Mouse (Mus musculus) T-helper 1 cell (primary cell): ENCODE results near the gene Fgf7.

ENCODE experiments used
- in situ Hi-C: fragments of 300-600 bp; cut with MboI, MseI; formaldehyde crosslinking; loops from one replicate; pipeline ENCODE4 v1.15.1; 2025; ENCODE audit warnings: high pct_unique_total_duplicates

Gene Fgf7

DNA sequence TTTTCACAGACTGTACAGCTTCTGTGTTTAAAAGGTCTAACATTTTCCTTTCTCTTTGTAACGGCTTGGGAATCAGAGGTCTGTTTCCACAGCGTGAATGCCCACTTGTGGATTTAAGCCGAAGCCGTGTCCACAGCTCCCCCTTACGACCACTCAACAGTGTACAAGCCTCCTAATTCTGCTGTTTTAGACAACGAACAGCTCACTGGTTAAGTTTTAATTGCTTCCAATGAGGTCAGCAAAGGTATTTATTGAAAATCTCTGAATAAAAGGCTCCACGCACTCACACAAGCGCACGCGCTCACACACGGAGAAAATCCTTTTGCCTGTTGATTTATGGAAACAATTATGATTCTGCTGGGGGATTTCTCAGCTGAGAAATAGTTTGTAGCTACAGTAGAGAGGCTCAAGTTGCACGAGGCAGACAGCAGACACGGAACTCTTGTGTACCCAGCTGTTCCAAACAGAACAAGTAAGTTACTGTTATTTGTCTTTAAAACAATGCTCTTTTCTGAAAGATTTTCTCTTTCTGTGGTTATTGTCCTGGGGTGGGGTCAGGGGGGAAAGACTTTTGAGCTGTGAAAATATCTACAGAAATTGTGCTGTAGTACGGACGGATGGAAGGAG lies at the start of gene Fgf7:
Gene Fgf7, plus strand, starts transcription at position 280 of the 627 bp plus-strand sequence.
- in situ Hi-C loops, result loop anchor here (10.0 kb wide), 1 partner anchor 140 kb away; no protein-coding TSS in a partner anchor

DNA sequence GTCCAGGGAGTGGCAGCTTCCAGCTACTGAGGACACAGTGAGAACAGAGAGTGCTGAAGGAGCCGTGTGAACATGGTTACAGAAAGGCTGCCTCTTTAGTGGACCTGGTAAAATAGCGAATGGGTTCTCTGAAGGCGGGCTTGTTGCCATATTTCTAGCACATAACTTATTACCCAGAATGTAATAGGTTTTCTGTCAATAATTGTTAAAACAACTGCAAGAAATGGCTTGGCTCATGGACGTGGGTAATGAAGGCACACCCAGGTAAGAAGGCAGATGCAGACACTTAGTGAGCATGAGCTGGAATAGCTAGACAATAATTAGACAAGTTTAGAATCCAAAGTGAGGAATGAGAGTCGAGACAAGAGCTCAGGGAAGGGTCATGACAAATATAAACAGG lies 32.2 kb upstream of the Fgf7 start:
- in situ Hi-C loops, result no loop called here

DNA sequence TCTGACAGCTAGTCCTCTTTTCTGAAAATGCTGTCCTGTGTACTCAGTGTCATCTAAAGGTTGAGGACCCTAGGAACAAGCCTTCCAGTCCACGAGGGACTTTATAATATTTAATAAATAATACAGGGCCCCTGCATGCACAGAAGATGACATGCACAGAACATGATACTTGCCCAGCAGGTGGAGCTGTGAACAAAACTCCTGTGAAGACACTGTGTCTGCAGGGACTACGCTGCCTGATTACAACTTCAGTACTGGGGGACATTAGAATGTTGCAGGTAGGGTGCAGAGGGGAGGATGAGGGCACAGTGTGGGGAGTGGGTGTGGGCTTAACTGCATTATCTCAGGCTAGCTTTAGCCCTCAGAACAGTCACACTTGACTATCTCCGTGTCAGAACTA lies 28.4 kb upstream of the Fgf7 start:
- in situ Hi-C loops, result no loop called here

DNA sequence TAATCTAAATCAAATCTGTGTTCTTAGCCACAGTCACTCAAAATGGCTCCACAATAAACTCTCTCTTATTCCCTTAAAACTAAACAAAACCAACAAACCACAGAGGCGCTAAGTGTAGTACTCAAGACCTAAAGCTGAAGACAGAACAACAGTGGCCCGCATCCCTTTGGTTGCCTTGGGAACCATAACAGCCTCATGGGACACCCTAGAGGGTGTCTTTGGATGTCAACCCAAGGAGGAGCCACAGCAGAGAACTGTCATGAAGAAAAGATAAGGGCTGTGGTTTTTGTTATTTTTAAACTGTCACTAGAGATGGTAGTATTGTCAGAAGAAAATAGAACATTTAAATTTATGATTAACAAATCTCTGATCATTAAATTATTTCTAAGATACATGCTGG lies 27.7 kb upstream of the Fgf7 start:
- in situ Hi-C loops, result no loop called here

DNA sequence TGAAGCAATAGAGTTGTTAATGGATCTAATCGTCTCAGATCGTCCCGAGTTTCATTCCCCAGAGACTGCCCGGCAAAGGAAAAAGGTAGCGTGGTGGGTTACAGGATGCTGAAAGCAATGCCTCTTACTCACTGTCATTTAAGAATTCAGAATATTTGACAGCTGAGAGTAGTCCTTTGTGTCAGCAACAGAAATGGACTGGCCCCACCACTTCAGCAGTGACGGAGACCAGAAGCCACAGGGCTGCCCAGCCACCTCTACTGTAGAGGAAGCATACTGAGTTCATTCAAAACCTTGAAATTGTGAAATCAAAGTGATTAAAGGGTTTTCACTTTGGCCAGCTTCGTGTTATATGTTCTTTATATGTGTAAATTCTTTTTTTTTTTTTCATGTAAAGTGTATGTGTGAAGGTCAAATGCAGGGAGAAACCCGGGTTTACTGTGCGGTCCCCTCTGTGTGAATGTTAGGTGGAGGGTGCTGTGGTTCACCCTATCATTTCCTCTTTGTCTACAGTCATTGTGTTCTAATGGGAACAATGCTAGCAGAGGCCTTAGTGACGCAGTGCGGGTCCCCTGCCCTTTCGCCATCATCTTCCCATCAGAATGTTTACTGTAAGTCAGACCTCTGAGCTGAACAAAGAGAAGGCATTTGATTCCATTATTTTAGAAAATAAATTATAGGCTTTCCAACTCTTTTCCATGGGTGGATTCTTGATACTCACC lies 19.3 kb upstream of the Fgf7 start:
- in situ Hi-C loops, result no loop called here

DNA sequence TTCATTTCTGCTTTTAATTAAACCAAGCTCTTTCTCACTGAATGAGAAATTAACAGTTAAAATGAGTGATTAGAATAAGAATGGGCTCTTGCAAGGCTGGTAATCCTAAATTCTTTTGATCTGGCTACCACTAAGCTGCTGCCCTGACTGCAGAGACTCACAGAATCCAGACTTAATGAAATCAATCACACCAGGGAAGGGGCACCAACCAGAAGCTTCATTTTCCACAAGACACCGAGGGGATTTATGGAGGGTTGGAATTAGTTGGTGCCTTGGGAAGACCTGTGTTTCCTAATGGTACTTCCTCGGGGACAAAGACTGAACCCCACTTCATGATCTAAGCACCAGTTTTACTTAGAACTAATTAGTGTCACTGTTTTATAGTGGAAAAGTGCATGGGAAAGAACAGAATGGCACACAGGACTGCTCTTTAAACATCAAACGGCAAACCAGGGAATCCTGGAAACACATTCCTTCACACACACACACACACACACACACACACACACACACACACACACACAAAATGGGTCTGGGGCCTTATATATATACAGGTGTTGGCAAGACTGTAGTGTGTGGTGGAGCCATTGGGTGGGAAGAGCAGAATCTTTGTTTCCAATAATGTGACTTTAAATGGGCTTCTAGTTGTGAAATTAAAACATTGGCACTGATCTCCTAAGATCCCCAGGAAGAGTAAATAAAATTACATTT lies 18.5 kb upstream of the Fgf7 start:
- in situ Hi-C loops, result no loop called here

DNA sequence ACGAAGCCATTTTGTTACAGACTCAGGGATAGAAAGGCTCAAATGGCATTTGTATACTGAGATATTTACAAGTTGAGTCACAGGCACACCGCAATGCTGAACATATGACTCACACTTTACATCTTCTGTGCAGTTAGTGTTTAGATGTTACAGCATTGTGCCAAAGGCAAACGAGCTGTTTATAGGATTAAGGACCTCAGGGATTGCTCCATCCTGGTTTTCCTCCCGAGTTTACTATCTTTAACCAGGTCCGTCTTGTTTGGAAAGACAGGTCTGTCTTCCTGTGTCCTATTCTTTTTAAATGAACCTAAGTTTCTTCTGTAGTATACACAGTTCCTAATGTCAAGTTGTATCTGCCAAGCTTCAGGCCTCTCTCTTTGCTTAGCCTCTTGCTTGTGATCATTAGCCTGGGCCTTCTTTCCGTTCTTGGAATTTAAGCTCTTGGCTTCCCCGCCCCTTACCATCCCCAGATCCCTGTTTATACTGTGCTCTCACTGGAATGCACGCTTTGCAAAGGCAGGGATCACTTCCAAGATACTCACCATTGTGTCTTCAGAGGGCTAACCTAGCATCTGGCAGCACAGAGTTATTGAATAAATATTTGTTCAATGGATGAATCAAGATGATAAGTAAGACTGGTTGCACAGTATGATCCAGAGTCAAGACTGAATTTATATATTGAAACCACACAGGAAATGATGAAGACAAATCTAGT lies 3.1 kb upstream of the Fgf7 start:
- in situ Hi-C loops, result loop anchor here (10.0 kb wide), 1 partner anchor 137 kb away; no protein-coding TSS in a partner anchor

DNA sequence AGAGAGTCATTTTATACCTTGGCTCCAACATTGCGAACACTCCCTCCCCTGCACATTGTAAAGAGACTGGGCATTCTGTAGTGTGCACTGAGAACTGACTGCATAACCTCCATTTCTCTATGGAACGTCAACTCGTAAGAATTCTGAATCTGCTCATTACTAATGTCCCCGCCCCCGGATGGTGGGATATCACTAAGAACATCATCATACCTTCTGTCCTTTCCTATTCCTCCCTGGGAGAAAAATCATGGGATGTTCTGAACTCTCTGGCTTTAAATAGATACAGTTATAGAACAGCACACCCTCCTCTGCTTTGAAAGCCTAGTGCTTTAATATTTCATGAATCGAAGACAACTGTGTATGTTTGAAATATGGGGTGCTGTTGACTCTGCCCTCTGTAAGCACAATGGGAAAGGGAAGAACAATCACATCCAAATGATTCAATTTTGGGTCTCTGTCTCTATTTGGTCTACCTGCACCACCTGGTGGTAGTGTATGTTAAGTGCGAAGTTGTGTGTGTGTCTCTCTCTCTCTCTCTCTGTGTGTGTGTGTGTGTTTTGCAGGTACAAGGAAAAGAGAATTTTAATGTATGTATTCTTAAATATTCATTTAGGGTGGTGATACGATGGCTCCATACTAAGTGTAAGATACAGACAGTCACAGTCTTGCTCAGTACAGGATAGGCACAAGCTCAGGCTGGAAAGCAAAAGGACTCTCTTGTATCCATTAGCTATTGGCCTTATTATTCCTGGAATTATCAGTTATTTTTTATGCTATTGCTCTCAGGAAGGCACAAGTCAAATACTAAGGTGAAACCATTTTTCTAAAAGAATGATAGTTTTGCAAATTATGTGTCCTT lies 1.1 kb upstream of the Fgf7 start:
- in situ Hi-C loops, result loop anchor here (10.0 kb wide), 1 partner anchor 139 kb away; no protein-coding TSS in a partner anchor

DNA sequence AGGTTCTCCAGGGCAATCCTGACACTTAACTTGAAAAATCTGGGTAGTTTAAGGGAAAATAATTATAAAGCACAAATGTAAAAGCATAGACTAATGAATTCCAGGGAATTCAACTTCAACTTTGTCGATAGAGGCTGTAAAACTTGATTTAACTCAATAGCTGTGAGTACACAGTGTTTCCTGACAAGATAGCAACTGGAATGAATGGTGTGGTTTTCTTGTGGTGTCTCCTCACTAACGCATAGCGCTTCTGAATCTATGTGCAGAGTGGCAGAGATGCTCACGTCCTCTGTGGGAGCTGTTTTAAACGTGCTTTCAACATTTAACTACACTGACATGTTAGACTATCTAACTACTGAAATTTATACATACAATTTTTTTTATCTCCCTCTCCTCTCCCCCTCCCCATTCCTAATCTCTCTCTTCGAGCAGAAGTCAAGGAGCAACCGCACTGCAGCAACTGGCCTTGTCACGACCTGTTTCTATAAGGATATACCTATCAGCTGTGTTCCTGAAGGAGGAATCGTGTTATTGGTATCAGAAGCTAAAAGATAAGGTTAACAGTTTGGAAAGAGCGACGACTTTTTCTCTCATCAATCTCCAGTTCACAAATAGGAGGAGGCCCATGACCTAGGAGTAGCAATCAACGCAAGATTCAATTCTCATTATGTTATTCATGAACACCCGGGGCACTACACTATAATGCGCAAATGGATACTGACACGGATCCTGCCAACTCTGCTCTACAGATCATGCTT lies 734 bp downstream of the Fgf7 start:
- in situ Hi-C loops, result loop anchor here (10.0 kb wide), 1 partner anchor 140 kb away; no protein-coding TSS in a partner anchor

DNA sequence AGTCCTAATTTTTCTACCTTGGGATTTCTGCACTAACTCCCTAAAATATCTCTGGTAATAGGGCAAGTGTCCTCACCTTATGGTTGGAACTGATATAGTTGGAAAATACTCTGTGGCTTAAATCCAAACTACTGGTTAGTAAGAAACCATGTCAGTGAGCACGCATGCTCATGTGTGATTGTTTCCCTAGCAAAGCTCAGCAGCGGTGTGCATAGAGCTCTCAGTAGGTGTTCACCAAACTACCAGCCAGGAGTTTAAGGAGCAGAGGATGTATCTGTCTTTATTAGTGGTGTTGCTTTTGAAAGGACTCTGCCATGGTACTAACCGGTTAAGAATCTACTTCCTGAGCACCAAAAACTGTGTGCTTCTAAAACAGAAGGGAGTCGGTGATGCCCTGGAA lies 1.7 kb downstream of the Fgf7 start:
- in situ Hi-C loops, result loop anchor here (10.0 kb wide), 1 partner anchor 141 kb away; no protein-coding TSS in a partner anchor

DNA sequence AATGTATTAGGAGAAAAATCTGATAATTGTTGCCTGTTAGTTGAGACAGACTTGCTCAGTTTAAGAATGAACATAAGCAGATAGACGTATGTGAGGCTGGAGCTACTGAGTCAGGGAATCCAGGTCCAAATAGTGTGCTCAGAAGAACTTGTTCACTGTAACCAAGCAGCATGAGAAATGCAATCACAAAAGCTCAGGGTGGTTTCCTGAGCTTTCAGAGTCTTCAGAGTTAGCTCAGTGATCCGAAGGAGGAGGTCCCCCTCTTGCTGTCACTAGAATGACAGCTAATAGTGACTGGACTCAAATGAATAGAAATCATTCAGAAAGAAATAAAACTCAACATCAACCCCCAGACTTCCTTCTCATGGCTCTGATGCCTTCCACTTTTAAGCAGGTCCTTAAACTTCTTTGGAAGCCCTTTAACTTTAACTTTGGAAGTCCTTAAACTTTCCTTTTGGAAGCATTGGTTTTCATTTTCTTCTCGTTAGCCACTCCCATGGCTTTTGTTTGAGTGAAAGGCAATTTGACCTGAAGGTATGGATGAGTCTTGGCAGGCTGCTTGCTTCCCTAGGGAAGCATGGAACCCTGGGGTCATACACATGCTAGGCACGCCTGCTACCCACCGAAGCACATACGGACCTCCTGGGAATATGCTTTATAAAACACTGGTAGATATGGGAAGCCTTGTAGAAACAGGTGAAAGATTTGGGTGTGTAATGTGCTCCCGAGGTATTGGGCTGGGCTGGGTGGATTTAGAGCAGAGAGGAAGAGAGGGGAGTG lies 4.0 kb downstream of the Fgf7 start:
- in situ Hi-C loops, result loop anchor here (10.0 kb wide), 1 partner anchor 144 kb away; no protein-coding TSS in a partner anchor

DNA sequence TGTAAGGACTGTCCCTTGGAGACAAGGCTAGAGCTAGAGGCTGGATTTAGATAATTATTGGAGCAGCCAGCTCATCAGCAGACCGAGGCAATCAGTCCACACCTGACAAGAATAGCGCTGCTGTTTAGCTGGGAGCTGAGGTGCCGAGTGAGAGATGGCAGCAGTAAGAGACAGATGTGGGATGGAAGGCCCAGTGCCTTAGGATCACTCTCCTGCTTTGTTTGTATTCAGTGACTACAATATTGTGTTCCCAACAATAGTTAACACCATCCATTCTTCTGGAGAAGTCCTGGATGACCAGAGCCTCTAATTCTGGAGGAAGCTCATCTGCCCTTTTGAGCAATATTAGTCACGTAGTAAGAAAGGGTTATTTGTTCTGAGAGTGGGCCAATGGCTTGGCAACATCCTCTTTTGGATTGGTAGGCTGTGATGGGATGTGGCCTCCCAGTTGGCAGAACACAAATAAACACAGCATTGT lies 5.0 kb downstream of the Fgf7 start:
- in situ Hi-C loops, result loop anchor here (10.0 kb wide), 1 partner anchor 145 kb away; no protein-coding TSS in a partner anchor

DNA sequence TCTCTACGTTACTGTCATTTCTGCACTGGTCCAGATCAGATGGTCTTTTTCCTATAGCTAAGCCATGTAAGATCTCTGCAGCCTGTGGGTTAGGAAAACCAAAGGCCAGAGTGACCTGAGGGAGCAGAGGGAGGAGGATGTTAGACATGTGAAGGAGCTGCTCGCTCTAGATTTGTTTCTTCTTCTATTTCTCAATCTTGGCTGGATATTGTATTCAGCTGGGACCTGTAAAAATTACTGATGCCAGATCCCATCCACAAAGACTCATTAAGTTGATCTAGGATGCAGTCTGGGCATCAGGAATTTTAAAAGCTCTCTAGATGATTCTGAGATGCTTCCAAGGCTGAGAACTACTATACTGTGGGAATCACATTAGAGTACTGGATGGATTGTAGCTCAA lies 6.2 kb downstream of the Fgf7 start:
- in situ Hi-C loops, result no loop called here

DNA sequence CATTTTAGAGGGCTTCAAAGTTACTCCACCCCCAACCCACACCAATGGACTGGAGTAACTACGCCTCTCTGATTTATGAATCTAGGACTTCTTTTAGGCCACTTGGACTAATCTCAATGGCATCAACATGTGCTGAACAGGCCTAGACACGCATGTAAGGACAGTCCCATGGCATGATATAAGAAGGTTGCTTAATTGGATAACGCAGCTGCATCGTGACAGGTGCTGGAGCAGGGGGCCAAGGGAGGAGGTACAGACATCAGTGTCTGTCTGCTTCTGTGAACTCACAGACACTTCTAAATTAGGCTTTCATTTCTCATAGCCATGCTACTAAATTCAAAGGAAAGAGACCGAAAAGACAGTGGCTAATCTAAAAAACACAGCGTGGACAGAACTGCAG lies 6.8 kb downstream of the Fgf7 start:
- in situ Hi-C loops, result no loop called here

DNA sequence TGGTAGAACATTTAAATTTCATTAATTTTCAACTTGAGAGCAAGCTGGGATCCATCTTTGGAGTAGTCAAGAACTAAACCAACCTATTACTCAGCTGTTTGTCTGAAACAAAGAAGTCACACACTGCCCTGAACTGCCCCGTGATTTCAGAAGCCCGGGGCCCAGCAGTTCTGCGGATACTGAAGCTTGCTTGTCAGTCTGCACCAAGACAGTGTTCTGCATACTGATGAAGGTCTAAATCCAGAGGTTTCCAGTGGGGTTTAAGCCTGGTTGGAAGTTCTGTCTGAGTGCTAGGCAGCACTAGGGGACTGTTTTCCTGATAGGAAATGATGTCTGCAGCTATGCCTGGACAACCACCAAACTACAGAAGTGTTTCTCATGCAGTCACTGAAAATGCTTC lies 8.2 kb downstream of the Fgf7 start:
- in situ Hi-C loops, result no loop called here

DNA sequence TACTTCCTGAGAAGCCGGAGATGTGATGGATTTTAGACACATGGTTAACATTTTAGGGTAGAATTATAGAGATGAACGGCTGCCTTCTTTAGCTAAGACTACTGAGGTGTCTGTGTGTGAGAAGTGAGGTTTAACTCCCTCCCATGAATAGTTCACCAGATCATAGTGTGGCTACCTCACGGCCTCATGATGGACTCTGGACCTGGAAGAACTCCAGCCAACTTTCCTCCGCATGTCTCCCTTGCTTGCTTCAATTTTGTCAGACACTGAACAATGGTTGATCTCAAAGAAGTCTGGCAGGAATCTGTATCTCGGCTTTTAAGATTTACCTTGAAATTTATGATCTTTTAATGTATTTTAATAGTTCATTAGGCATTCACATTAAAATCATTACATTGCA lies 11.2 kb downstream of the Fgf7 start:
- in situ Hi-C loops, result no loop called here

DNA sequence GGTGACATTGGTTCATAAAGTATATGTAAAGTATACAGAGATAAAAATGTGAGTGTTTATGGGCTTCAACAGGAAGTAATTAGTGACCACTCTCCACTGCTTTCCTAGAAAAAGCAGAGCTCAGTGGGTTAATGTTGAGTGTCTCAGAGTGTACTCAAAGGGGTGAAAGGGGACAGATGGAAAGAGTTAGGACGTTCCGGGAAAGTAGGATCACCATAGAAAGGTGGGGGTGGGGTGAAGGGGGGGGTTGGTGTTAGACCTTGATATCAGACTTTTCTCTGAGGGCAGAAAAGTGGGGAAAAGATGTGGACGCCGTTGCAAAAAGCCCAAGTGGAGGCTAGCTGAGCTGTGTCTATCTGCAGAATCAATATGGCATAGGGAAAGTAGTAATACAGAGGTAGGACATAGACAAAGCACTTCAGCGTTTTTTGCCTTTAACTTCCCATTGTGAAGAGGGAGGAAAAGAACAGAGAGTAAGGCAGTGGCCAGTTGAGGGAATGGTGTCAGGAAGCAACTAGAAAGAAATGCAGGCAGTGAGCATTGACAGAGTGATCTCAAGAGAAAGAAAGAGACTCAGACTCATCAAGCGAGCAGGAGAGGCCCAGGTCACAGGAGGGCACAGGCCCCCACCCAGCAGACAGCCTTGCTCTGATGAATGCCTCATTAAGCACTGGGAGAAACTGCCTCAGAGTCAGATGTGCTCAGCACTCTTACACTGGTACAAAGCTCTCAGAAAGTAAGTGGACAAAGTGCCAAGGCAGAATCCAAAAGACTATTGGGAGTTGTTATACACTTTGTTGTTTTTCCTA lies 18.5 kb downstream of the Fgf7 start:
- in situ Hi-C loops, result no loop called here

DNA sequence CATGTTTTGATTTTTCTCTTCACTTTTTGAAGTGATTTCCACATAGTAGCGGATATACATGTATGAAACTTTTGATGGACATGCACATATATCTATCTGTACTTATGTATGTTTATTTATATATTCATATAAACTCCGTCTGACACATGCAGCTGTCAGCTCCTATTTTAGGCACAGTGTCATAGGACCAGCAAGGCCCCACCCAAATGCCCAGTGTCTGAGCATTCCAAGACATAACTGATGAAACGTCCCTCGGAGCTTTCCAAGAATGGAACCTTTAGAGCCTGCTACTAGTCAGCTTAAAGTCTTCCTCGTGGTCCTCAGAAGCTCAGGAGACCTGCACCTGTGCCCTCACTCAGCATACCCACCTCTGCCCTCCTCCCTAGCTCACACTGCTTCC lies 19.2 kb downstream of the Fgf7 start:
- in situ Hi-C loops, result no loop called here
